Mouse (Mus musculus) testis, postnatal 10 days (tissue): ENCODE measurements around the gene Dscam.

Experiments
- DNase-seq: peaks from one replicate; pipeline ENCODE4 v3.0.0; 2021; ENCODE audit warnings: low spot score

Gene Dscam

DNA sequence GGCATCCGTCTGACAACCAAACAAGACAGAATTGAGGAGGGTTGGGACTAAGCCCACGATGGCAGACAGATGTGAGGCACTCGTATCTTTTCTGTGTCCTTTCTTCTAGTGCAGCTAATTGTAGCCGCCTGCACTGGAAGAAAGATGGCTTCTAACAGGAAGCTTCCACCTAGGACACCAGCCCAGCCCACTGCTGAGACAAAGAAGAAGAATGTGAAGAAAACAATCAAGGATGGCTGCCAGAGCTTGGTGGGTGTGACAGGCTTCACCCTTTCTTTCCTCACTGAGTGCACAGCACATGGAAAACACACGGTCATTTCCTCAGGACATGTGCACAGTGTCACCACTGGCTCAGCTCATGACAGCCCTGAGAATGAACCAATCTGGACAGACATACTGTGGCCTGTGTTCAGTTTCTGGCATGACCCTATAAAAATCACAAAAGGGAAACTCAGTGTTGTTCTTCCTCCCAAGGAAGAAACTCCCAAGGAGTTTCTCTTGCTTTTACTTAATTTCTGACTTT lies 411.4 kb downstream of the Dscam start:
- no peak for DNase-seq

DNA sequence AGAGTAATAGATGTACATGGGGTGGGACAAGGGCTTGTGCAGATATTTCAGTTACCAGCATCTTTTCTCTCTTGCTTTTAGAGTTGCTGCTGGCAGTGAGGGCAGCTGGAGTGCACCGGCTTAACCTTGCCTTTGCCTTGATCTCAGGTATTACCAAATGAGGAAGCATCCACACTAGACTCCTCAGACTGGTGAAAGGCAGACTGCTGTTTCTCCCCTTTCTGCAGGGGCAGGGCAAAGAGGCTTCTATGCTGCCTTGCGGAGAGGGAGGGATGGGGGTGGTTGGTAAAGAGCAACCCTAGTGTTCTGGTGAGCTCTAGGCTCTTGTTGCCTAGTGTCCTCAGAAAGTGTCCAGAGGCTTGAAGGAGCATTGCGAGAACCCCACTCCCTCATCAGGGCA lies 412.2 kb downstream of the Dscam start:
- no peak for DNase-seq

GRCm38 (mm10) chr16:96757588-96758313 lies 412.8 kb downstream of the Dscam start:
- no peak for DNase-seq

DNA sequence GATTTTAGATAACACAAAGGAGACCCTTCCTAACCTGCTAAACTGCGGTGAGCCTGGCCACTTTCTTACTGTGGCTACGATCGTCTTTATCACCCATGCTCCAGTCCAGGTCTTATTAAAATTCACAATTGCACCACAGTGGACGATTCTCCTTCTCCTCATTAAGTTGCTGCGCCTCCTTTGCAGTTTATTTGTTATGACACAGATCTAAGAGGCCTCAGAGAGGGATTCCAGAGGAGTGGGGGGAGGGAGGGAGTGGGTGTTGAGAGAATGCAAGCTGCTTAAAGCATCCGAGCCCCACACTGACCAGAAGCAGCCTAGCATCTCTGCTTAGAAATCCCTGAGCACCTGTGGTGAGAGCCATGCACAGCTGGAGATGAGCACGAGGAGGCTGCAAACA lies 413.6 kb downstream of the Dscam start:
- no peak for DNase-seq

DNA sequence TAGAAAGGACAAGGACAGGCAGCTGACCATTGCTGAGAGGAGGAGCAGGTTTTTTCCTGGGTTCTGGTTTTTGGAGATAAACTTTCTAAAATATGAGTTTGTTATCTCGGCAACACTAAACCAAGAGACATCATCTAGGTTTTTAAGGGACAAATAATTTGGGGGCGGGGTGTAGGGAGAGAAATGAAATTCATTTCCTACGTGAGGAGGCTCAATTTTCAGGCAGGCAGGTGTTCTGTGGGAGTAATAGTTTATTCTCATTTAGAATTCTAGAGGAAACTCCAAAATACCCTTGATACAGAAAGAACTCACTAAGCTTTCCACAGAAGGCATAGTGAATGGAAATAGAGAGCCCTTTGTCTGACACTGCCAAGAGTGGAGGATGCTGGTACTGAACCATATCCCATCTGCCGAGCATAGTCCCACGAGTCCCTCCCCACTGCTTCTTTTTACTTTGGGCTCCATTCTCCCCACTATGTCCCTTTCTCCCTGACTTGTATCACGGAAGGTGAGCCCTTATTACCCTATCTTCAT lies 415.5 kb downstream of the Dscam start:
- no peak for DNase-seq

DNA sequence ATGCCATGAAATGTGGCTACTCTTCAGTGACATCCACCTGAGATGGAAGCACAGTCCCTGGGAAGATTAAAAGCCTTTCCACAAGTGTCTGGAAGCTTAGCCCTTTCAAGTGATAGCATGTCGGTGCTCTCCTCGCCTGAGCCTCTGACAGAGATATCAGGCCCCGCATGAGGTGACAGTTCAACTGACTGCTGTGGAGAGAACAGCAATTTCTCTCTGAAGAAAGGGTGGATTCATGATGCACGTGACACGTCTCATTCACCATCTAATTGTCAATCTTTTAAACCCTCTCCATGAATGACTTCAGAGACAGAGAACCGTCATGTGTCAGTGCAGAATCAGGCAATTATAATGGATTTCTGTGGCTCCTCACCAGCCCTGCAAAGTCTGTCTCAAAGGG lies 416.2 kb downstream of the Dscam start:
- no peak for DNase-seq

DNA sequence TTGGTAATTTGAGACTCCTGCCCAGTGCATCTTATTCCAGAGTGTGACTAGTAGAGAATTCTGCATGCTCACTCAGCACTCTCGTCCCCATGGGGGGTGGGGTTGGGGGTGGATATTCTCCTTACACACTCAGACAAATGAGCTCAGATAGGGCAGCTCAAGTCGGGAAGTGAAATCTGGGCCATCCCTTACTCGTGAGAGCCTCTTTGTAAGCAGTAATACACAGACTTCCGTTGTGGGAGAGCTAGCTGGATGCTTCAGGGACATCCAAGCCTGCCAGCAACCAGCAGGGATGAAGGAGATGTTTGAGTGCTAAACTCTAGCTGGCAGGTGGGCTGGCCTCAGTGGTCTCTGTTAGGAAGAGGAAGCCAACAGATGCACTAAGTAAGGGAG lies 416.8 kb downstream of the Dscam start:
- DNase-seq: no peak

DNA sequence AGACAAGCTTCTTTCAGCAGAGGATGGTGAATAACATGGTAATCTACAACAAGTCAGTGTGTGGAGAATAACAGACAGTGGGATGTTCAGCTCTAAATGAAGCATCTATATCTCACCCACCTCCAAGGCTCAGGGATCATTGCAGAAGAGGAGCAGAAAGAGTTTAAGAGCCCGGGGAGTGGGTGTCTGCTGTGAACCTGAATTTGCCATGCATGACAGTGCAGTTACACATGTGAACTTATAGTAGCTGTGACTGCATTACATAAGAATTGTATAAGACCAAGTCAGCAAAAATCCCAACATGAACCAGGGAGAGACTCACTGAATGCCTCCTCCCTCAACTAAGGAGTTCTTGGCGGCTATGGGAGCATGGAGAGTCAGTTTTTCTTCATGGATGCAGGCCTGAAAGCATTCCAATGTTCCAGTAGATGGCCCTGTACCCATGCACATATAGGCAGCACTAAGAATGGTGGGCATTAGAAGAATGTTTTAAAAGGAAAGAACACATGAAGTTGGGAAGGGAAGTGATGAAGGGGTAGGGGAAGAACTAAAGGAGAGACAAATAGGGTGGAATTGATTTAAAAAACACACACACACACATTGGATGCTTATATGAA lies 417.3 kb downstream of the Dscam start:
- no peak for DNase-seq

- no peak for DNase-seq
Observed at GRCm38 (mm10) chr16:96742475-96743255, 427.9 kb downstream of the Dscam start.

DNA sequence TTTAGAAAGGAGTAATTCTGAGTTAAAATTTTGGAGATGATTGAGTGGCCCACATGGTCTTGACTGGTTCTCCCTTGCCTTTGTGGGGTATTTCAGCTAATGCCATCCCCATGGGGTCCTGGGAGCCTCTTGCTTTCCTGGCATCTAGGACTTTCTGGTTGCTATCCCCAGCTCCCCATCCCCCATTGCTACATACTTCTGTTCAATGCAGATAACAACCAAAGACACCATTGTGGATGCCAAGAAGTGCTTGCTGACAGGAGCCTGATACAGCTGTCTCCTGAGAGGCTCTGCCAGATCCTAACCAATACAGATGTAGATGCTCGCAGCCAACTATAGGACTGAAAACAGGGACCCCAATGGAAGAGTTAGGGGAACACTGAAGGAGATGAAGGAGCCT lies 429.2 kb downstream of the Dscam start:
- no peak for DNase-seq

- no peak for DNase-seq
Observed at GRCm38 (mm10) chr16:96740073-96741055, 430.2 kb downstream of the Dscam start.

DNA sequence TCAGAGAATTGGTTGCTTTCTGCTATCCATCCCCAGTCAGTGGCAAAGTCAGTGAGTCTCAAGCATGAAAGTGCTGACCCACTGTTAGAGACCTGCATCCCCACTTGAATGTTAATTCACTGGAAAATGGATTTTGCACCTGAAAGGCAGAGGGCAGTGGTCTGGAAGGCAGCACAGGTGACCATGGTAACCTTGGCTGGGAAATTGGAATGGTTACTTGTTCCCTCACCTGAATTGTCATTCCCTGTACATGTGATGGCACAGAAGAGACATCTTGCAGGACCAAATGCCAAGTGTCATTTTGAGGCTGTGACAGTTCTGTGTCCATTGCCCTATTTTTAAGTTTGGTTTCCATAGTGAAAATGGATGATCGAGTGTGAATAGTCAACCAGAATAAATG lies 434.1 kb downstream of the Dscam start:
- no peak for DNase-seq

GRCm38 (mm10) chr16:96730881-96731280 lies 439.7 kb downstream of the Dscam start:
- no peak for DNase-seq

DNA sequence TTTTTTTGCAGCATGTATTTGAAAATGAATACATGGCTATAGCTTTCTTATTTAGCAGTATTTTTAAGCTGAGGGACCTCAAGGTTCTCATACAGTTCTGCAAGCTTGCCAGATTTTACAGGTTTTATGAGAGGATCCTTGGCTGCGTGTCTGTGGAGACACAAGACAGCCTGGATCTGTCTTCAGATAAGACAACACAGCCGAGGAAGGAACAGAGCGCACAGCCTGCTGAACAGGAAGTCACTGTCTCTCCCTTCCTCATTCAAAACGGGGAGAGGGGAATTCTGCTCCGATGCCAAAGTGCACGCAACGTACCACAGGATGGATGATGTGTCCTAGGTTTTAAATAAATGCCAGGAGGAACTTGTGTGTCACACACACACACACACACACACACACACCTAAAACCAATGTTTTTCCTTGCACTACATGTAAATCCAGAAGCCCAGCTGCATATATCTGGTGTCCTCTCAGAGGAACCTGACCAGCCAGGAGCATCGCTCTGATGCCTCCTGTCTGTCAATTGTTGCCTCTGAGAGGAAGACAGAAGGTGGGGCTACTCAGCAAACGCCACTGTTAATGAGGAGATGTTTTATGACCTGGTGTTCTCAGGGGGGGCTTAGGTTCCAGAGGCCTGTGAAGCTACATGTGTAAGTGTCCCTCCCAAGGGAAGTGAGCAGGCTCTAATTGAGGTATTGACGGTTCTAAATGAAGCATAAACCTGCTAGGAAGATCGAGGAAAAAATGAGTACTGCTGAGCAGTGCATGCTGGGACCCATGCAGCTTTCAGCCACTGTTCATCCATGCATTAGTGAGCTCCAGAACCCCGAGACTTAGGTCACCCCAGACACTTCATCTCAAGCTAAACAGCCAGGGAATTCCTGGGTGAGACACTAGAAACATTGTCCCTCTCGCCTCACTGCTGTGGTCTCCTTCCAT lies 442.4 kb downstream of the Dscam start:
- no peak for DNase-seq

DNA sequence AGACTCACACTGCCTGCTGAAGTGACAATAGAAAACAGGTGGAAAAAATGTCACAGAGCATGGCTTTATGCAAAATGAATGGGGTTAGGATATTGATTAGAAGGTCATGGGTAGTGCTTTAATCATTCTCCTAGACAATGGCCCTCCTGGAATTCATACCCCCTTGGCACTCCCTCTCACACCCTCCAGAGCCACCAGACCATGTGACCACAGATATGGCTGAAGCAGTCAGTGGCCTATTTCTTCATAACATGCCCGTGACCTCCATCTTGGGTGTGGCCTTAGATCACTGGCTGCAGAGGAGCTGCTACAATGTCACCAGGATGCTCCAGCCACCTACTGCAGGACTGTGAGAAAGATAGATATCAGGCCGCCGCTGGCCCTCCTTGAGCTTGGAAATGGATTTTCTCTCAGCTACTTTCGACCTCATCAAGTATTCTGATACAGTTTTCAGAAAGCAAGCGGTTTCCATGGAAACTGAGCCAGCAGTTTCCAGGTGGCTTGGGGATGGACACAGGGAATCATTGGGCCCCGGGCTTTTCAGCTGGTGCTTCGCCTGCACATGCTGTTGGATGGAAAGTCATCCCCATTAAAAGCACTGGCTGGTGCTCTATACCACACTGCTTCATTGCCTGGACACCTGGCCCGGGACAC lies 445.4 kb downstream of the Dscam start:
- no peak for DNase-seq

- DNase-seq: no peak
Observed at GRCm38 (mm10) chr16:96724591-96724990, 446.0 kb downstream of the Dscam start.

DNA sequence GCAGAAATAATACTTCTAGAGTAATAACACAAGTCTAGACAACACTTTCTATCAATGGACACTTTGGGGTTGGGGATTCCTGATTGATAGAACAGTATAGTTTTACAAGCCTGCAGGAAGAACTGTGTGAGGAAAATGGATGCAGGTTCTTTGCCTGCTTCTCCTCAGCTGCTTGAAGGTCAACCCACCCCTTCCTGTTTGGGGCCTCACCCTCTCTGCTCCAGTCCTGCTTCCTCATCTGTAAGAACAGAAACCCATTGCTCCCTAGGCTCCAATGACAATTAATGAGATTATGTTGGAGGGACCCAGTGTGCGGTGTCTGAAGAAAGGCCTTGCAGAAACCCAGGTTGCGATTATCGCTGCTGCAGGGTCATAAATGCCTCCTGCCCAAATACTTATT lies 446.4 kb downstream of the Dscam start:
- DNase-seq: no peak

- DNase-seq: no peak
Observed at GRCm38 (mm10) chr16:96723066-96723669, 447.4 kb downstream of the Dscam start.

GRCm38 (mm10) chr16:96722135-96722534 lies 448.4 kb downstream of the Dscam start:
- DNase-seq: no peak
